Mouse (Mus musculus) lung, embryonic 14.5 days (tissue): ENCODE results near the gene Slc39a3. TPM values are rescaled to one million over a fixed set of nuclear protein-coding genes. Genes with fewer than 3 reads are reported as not detected.
"Not testable (repeated sequence)": the region's sequence is repeated elsewhere in the genome, so short reads cannot be mapped to it uniquely, and the experiment has no call there.

Source experiments
- ATAC-seq: fragments of 200-750 bp; cut with Nextera tagmentation; 2 replicates; pipeline ENCODE4 v1.8.0; 2017; ENCODE audit warnings: mild to moderate bottlenecking, moderate TSS enrichment, moderate library complexity; ENCODE audit not compliant: insufficient read depth
- DNase-seq: peaks from one replicate; pipeline ENCODE4 v3.0.0-alpha.2; 2015
- H3K27ac ChIP-seq: fragments of 300-500 bp; sonication (generic); 2 replicates; pipeline ENCODE4 v1.5.1; 2014; ENCODE audit warnings: low read depth, mild to moderate bottlenecking, moderate library complexity
- H3K27me3 ChIP-seq: fragments of 300-500 bp; sonication (generic); 2 replicates; pipeline ENCODE4 v1.6.1; 2014; ENCODE audit warnings: low read length, control low read depth; ENCODE audit not compliant: insufficient read depth
- H3K36me3 ChIP-seq: fragments of 300-500 bp; sonication (generic); 2 replicates; pipeline ENCODE4 v1.6.1; 2014; ENCODE audit warnings: control low read depth; ENCODE audit not compliant: insufficient read depth
- H3K4me1 ChIP-seq: fragments of 300-500 bp; sonication (generic); 2 replicates; pipeline ENCODE4 v1.6.1; 2014; ENCODE audit warnings: antibody characterized with exemption, control low read depth; ENCODE audit not compliant: insufficient read depth
- H3K4me2 ChIP-seq: fragments of 300-500 bp; sonication (generic); 2 replicates; pipeline ENCODE4 v1.6.1; 2014; ENCODE audit warnings: mild to moderate bottlenecking
- H3K4me3 ChIP-seq: fragments of 300-500 bp; sonication (generic); 2 replicates; pipeline ENCODE4 v1.5.1; 2014; ENCODE audit warnings: low read depth, low read length
- H3K9ac ChIP-seq: fragments of 300-500 bp; sonication (generic); 2 replicates; pipeline ENCODE4 v1.6.1; 2014
- H3K9me3 ChIP-seq: fragments of 300-500 bp; sonication (generic); 2 replicates; pipeline ENCODE4 v1.6.1; 2016; ENCODE audit warnings: low read depth, low read length, control low read depth
- CTCF ChIP-seq: IDR thresholded peaks from 2 replicates; pipeline ENCODE4 v1.5.1; 2016; ENCODE audit warnings: antibody characterized with exemption, low read depth
- WGBS: fragments of 180-500 bp; shearing (Covaris S2); extraction: QIAGEN DNeasy Blood & Tissue Kit; methylation state at CpG from one replicate; pipeline ENCODE4 v1.1.7; 2014; 5-methylcytosine and 5-hydroxymethylcytosine counted together
- polyA plus RNA-seq: library from polyadenylated mRNA; unstranded; fragments of >200 nt; fragmentation: Nextera tagmentation; extraction: Ambion mirVana; gene quantifications from 2 replicates; pipeline ENCODE4 v1.2.1, GENCODE M21; 2014

The Slc39a3 gene
- polyA plus RNA-seq, 1 experiment from 2014 or later = 15.2 TPM

DNA sequence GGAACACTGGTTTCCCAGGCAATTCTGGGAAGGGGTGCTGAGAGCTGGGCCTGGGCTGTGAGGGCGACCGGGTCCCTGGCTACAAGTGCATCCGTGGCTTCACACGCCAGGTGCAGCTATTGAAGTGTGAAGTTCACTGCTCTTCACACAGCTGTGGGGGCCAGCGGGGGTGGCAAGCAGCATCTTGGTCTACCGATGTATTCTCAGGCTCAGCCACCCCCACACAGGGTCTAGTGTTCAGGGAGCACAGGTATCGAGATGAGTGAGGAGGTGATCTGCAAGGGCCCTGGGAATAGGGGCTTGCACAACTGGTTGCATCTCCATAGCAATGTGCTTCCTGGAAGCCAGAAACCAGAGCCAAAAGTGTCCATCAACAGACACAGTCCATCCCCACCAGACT lies 46.8 kb downstream of the Slc39a3 start:
- H3K4me1 ChIP-seq = peaks cover 5% of the 10 kb centered on the region
- no peak overlapping the region for H3K4me3 ChIP-seq
- no peaks in the 10 kb centered on the region for H3K9me3 ChIP-seq
- no peak for TF ChIP-seq CTCF
- DNase-seq (no peak), ATAC-seq (no peak)
- no peaks in the 10 kb centered on the region for H3K36me3 ChIP-seq
- no peak overlapping the region for H3K4me2 ChIP-seq
- WGBS = 67% methylated on average over 7 of the region's 7 CpGs
- no peak overlapping the region for H3K27ac ChIP-seq
- no peak overlapping the region for H3K9ac ChIP-seq
- H3K27me3 ChIP-seq = peaks cover 18% of the 10 kb centered on the region

GRCm38 (mm10) chr10:80989854-80990253 lies 47.4 kb downstream of the Slc39a3 start:
- peaks cover 22% of the 10 kb centered on the region for H3K27me3 ChIP-seq
- H3K9ac ChIP-seq, H3K27ac ChIP-seq, ATAC-seq, DNase-seq, H3K4me2 ChIP-seq, H3K4me1 ChIP-seq, H3K9me3 ChIP-seq, H3K4me3 ChIP-seq, H3K36me3 ChIP-seq: not testable (repeated sequence)
- WGBS = 48% methylated on average over 4 of the region's 4 CpGs

- no peak for TF ChIP-seq CTCF
- Histone ChIP-seq H3K27me3 (peaks cover 22% of the 10 kb centered on the region), H3K27ac (no peak overlapping the region), H3K4me2 (no peak overlapping the region), H3K9me3 (no peaks in the 10 kb centered on the region), H3K36me3 (no peaks in the 10 kb centered on the region), H3K9ac (no peak overlapping the region), H3K4me1 (peaks cover 5% of the 10 kb centered on the region), H3K4me3 (no peak overlapping the region)
- no peak for DNase-seq
- no peak for ATAC-seq
- 55% methylated on average over 6 of the region's 6 CpGs for WGBS
Measured at GRCm38 (mm10) chr10:80989446-80989845, 47.8 kb downstream of the Slc39a3 start.

DNA sequence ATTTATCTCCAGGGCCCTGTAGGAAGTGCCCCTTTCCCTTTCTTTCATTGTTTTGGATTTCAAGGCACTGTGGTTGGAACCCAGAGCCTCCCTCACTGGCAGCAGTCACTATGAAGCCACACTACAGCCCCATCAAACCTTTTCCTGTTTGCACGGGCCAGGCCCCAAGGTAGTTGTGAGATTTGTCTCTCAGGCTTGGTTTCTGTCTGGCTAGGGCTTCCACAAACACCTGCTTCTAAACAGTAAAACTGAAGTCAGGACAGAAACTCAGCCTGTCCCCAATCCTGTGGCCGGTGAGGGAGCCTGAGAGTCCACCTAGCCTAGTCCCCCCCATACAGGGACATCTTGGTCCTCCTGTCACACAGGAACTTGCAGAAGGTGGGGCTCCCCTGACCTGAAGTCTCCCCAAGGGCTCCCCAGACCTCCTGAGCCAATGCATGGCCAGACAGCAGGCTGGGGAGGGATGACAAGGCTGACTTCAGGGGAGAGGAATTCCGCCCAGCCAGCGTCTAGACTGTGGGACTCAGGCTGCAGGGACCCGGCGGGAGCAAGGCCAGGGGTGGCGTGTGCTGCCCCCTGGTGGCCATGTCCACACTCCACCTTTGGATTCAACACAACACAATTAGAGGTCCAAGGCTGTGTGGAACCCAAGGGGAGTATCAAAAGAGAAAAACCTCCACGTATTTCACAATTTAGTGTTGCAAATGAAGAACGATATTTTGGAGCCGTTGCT lies 49.4 kb downstream of the Slc39a3 start:
- H3K36me3 ChIP-seq = no peaks in the 10 kb centered on the region
- WGBS = 11% methylated on average over 10 of the region's 10 CpGs
- H3K27me3 ChIP-seq = peaks cover 27% of the 10 kb centered on the region
- peak overlapping the region; percentile 29; the same call in 1 of the 2 replicates for H3K9ac ChIP-seq
- ATAC-seq (peak; percentile 93), DNase-seq (peak; percentile 96)
- no peak overlapping the region for H3K4me3 ChIP-seq
- peak overlapping the region; percentile 76; the same call in 1 of the 2 replicates for H3K27ac ChIP-seq
- no peaks in the 10 kb centered on the region for H3K9me3 ChIP-seq
- TF ChIP-seq CTCF = peak; percentile 98
- peaks cover 5% of the 10 kb centered on the region for H3K4me1 ChIP-seq
- peak overlapping the region; percentile 20; the same call in 1 of the 2 replicates for H3K4me2 ChIP-seq

GRCm38 (mm10) chr10:80986754-80987153 lies 50.5 kb downstream of the Slc39a3 start:
- H3K9me3 ChIP-seq = no peaks in the 10 kb centered on the region
- H3K9ac ChIP-seq = no peak overlapping the region
- no peaks in the 10 kb centered on the region for H3K36me3 ChIP-seq
- ATAC-seq (no peak), DNase-seq (no peak)
- TF ChIP-seq CTCF = no peak
- no peak overlapping the region for H3K4me3 ChIP-seq
- peaks cover 5% of the 10 kb centered on the region for H3K4me1 ChIP-seq
- 57% methylated on average over 6 of the region's 6 CpGs for WGBS
- H3K4me2 ChIP-seq = no peak overlapping the region
- H3K27ac ChIP-seq = no peak overlapping the region
- H3K27me3 ChIP-seq = peaks cover 31% of the 10 kb centered on the region

DNA sequence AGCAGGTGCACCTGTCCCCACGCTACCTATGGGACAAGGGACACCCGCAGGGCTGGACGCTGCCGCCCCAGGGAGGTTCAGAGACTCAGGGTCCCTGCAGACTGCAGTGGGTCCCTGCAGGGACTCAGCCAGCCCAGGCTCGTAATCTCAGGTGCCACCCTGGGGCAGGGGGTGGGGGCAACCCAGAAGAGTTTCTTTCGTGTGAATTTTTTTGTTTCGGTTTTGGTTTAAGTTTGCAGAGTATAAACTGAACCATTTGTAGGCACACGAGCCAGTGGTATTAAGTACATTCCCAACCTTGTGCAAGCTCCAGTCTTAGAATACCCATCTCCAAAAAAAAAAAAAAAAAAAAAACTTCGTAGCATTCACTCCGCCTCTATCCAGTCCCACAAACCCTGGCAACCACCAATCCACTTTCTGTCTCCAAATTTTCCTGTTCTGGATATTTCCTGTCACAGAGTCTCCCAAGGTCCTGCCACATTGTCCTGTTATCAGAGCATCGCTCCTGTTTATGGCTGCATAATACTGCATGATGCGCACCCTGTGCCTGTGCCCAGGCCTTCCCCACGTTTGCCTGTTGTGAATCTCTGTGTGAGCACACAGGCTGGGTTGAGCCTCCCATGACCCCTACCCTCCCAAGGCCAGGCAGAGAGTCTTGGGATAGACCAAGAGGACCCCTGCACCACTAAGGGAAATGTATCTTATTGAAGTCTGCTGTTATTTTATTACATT lies 51.1 kb downstream of the Slc39a3 start:
- no peak for ATAC-seq
- peak overlapping the region; percentile 40 for H3K9ac ChIP-seq
- peak overlapping the region; percentile 32 for H3K4me3 ChIP-seq
- peak overlapping the region; percentile 64 for H3K4me2 ChIP-seq
- no peaks in the 10 kb centered on the region for H3K9me3 ChIP-seq
- H3K27ac ChIP-seq = no peak overlapping the region
- no peak for DNase-seq
- H3K4me1 ChIP-seq = peaks cover 5% of the 10 kb centered on the region
- no peak for TF ChIP-seq CTCF
- H3K36me3 ChIP-seq = no peaks in the 10 kb centered on the region
- peaks cover 31% of the 10 kb centered on the region for H3K27me3 ChIP-seq
- 32% methylated on average over 13 of the region's 13 CpGs for WGBS

DNA sequence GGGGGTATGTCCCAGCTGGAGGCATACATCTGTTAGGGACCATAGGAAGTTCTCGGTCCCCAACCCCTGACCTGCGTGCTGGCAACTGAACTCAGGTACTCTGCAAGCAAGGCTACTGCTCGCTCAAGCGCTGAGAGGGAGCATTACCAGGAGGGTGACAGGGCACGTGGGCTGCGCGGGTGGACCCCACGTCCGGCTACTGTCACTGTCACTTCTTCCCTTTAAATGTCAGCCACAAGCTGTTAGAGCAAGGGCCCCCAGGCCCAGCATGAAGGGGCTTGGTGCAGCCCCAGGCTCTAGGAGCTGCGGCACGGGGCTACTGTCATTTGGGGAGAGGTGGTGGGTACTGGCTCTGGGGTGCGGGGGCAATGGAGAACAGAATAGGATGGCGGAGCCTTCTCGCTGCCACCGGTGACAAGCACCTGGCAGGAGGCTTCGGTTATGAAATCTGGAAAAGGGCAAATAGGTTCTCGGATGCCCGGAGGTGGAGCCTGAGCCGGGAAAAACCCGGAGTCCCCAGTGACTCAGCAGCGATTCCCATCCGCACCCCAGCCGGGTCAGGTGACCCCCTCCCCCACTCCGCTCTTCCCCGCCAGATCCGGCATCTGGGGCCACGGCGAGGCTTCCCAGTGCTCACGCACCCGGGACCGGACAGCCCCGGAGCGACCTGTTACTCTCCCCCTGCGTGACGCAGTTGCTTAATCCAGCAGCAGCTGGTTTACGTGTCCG lies 51.8 kb downstream of the Slc39a3 start:
- Histone ChIP-seq H3K9me3 (no peaks in the 10 kb centered on the region), H3K4me2 (peak overlapping the region; percentile 64), H3K4me1 (peaks cover 5% of the 10 kb centered on the region), H3K27me3 (peaks cover 31% of the 10 kb centered on the region), H3K4me3 (peak overlapping the region; percentile 32), H3K9ac (peak overlapping the region; percentile 40), H3K36me3 (no peaks in the 10 kb centered on the region), H3K27ac (no peak overlapping the region)
- TF ChIP-seq CTCF = no peak
- 8% methylated on average over 37 of the region's 37 CpGs for WGBS
- no peak for ATAC-seq
- no peak for DNase-seq
